Mouse (Mus musculus) heart, embryonic 11.5 days (tissue): ENCODE results near the gene Phka2. TPM values are rescaled to one million over a fixed set of nuclear protein-coding genes. Genes with fewer than 3 reads are reported as not detected.

Experiments used
- ATAC-seq: fragments of 200-750 bp; cut with Nextera tagmentation; replicated peaks from 2 replicates; pipeline ENCODE4 v1.8.0; 2017; ENCODE audit warnings: moderate library complexity; ENCODE audit not compliant: insufficient number of reproducible peaks, low FRiP score, low TSS enrichment
- H3K27ac ChIP-seq: fragments of 300-500 bp; sonication (generic); 2 replicates; pipeline ENCODE4 v1.5.1; 2014; ENCODE audit warnings: mild to moderate bottlenecking, low read depth, low read length
- H3K27me3 ChIP-seq: fragments of 300-500 bp; sonication (generic); 2 replicates; pipeline ENCODE4 v1.6.1; 2014; ENCODE audit warnings: mild to moderate bottlenecking, low read length, mixed read lengths; ENCODE audit not compliant: control insufficient read depth, insufficient read depth
- H3K36me3 ChIP-seq: fragments of 300-500 bp; sonication (generic); 2 replicates; pipeline ENCODE4 v1.6.1; 2014; ENCODE audit warnings: mild to moderate bottlenecking, low read length, moderate library complexity, mixed read lengths; ENCODE audit not compliant: control insufficient read depth, insufficient read depth
- H3K4me1 ChIP-seq: fragments of 300-500 bp; sonication (generic); 2 replicates; pipeline ENCODE4 v1.6.1; 2014; ENCODE audit warnings: low read length; ENCODE audit not compliant: control insufficient read depth, insufficient read depth
- H3K4me2 ChIP-seq: fragments of 300-500 bp; sonication (generic); 2 replicates; pipeline ENCODE4 v1.6.1; 2014; ENCODE audit warnings: mild to moderate bottlenecking, moderate library complexity
- H3K4me3 ChIP-seq: fragments of 300-500 bp; sonication (generic); 2 replicates; pipeline ENCODE4 v1.5.1; 2014; ENCODE audit warnings: low read depth, low read length
- H3K9ac ChIP-seq: fragments of 300-500 bp; sonication (generic); 2 replicates; pipeline ENCODE4 v1.6.1; 2014; ENCODE audit warnings: mild to moderate bottlenecking, low read depth, low read length, moderate library complexity
- H3K9me3 ChIP-seq: fragments of 300-500 bp; sonication (generic); replicated peaks from 2 replicates; pipeline ENCODE4 v1.6.1; 2016; ENCODE audit warnings: low read length; ENCODE audit not compliant: control insufficient read depth
- WGBS: fragments of 180-500 bp; shearing (Covaris S2); extraction: QIAGEN DNeasy Blood & Tissue Kit; methylation state at CpG from one replicate; pipeline ENCODE4 v1.1.7; 2014; ENCODE audit not compliant: insufficient replicate concordance; 5-methylcytosine and 5-hydroxymethylcytosine counted together
- polyA plus RNA-seq: library from polyadenylated mRNA; unstranded; fragments of >200 nt; fragmentation: Nextera tagmentation; extraction: Ambion mirVana; gene quantifications from 2 replicates; pipeline ENCODE4 v1.2.1, GENCODE M21; 2014

Gene Phka2
- polyA plus RNA-seq, 1 experiment from 2014 or later: 22.0 TPM

DNA sequence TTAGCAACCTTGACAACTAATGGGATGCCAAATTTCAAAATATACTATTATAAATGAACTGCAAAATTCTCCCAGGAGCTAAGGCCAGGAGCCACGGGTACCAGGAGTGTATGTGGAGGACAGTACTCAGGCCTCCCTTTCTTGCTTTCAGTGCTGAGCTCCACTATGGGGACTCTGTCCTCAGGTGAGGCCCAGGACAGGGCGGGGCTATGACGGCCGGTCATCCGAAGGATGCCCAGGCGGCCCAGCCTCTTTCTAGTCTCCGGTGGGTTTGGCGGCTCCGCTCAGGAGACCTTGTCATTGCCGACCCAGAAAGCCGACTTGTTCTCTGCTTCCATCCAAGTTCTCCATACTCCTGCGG, 299 bp upstream of the Phka2 start:
- peak; percentile 70 for ATAC-seq

DNA sequence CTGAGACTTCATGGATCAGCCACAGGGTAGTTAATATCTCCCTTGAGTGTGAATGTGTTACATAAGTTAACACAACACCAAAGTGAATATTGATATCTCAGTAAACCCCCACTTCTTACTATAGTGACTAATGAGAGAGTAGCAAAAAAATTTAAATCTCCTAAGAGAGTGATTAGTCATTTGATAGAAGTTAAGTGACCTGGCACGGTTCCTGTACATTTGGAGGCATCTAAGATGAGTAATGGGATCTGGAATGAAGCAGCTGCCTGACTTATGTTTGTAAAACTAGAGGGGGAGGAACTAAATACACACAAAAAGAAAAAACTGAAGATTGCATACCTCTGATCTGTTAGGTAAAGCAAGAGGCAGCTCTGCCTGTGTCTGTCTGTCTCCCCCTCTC, 7.1 kb downstream of the Phka2 start:
- no peaks in the 10 kb centered on the region for H3K27me3 ChIP-seq
- H3K4me1 ChIP-seq: no peaks in the 10 kb centered on the region
- no peaks in the 10 kb centered on the region for H3K9me3 ChIP-seq
- no peaks in the 10 kb centered on the region for H3K36me3 ChIP-seq
- 64% methylated on average over 1 of the region's 1 CpGs for WGBS
- no peak overlapping the region for H3K9ac ChIP-seq
- no peak overlapping the region for H3K4me3 ChIP-seq
- no peak for ATAC-seq
- H3K4me2 ChIP-seq: no peak overlapping the region
- no peak overlapping the region for H3K27ac ChIP-seq

More for the DNA sequence above, 299 bp upstream of the Phka2 start:
- Histone ChIP-seq H3K9me3 (no peaks in the 10 kb centered on the region), H3K27ac (no peak overlapping the region; the same call in 1 of the 2 replicates), H3K36me3 (no peaks in the 10 kb centered on the region), H3K4me3 (peak overlapping the region; percentile 58), H3K27me3 (no peaks in the 10 kb centered on the region), H3K4me1 (no peaks in the 10 kb centered on the region), H3K4me2 (peak overlapping the region; percentile 67), H3K9ac (peak overlapping the region; percentile 59; the same call in 1 of the 2 replicates)
- WGBS: 16% methylated on average over 12 of the region's 12 CpGs

DNA sequence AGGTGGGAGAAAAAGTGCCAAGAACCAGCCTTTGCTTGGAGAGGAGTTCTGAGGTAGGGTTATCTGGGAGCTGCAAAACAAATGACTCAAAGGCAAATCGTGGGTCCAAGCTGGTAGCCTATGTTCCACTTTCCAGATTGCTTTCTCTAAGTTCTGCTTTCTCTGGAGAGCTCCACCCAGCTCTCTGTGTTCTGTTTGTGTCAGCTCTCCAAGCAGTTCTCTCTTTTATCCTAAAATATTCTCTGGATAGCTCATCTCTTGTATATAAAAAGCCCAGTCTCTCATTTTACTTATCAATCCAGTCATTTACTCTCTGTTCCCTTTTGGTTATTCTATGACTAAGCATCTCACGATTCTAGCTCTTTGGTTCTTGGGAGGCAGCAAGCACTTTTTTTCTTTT, 8.2 kb downstream of the Phka2 start:
- no peak overlapping the region for H3K9ac ChIP-seq
- no peak for ATAC-seq
- no peaks in the 10 kb centered on the region for H3K36me3 ChIP-seq
- H3K4me3 ChIP-seq: no peak overlapping the region
- no peak overlapping the region for H3K4me2 ChIP-seq
- WGBS: 56% methylated on average over 2 of the region's 2 CpGs
- H3K9me3 ChIP-seq: no peaks in the 10 kb centered on the region
- no peaks in the 10 kb centered on the region for H3K4me1 ChIP-seq
- no peak overlapping the region for H3K27ac ChIP-seq
- H3K27me3 ChIP-seq: no peaks in the 10 kb centered on the region

DNA sequence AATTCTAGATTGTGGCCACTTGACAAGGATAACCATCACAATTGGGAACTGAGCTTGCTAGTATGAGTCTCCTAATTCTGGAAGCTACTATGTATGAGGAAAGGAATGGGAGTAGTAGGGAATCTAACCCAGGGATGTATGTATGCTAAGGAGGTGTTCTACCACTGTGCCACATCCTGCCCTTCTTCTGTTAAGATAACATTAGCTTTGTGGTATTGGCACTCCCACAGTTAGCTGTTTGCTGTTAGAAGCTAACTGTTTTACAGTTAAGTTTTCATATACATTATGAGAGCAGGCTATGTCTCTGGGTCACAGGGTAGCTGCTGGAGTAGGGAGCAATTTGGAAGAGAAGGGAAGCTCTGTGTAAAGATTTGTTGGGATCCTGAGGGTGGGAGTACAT, 14.1 kb downstream of the Phka2 start:
- H3K4me2 ChIP-seq: no peak overlapping the region
- no peaks in the 10 kb centered on the region for H3K36me3 ChIP-seq
- H3K27ac ChIP-seq: no peak overlapping the region
- no peak for ATAC-seq
- no peaks in the 10 kb centered on the region for H3K9me3 ChIP-seq
- no peak overlapping the region for H3K4me3 ChIP-seq
- no peaks in the 10 kb centered on the region for H3K4me1 ChIP-seq
- H3K9ac ChIP-seq: no peak overlapping the region
- H3K27me3 ChIP-seq: no peaks in the 10 kb centered on the region

DNA sequence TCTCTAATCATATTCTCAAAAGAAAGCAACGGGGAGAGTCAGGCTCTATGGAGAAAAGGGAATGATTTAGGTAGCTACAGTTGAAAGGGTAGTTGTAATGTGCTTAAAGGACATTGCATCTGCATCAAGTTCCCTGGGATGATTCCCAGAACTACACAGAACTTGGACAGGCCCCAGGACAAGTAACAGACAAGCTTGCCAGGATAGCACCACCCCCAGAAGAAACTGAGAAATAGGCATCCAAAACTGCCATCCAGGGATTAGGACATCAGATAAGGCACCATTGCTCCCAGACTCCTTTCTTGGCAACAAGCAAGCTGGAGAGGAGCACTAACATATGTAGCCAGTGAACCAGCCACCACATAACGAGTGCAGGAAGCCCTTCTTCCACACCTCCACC, 40.8 kb downstream of the Phka2 start:
- no peaks in the 10 kb centered on the region for H3K27me3 ChIP-seq
- no peaks in the 10 kb centered on the region for H3K4me1 ChIP-seq
- no peak overlapping the region for H3K27ac ChIP-seq
- no peak for ATAC-seq
- H3K9ac ChIP-seq: no peak overlapping the region
- no peaks in the 10 kb centered on the region for H3K9me3 ChIP-seq
- no peaks in the 10 kb centered on the region for H3K36me3 ChIP-seq
- H3K4me3 ChIP-seq: no peak overlapping the region
- 71% methylated on average over 2 of the region's 2 CpGs for WGBS
- no peak overlapping the region for H3K4me2 ChIP-seq

DNA sequence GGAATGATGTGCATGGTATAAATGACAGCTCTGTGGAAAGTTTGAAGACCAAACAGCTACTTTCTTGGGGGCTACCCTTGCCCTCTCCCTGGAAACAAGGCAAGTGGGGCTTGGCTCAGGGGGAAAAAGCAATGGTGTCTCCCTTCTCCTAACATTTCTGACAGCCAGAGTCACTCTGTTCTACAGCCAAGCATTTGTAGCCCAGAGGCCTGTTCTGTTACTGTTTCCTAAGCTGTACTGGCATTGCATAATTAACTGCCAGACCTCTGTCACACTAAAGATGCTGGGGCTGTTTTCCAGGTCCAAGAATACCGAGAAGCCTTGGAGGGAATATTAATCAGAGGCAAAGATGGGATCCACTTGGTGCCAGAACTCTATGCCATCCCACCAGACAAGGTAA, 46.9 kb downstream of the Phka2 start:
- H3K4me1 ChIP-seq: no peaks in the 10 kb centered on the region
- no peak overlapping the region for H3K4me3 ChIP-seq
- H3K36me3 ChIP-seq: no peaks in the 10 kb centered on the region
- H3K9ac ChIP-seq: no peak overlapping the region
- no peak for ATAC-seq
- WGBS: 77% methylated on average over 1 of the region's 1 CpGs
- H3K27me3 ChIP-seq: no peaks in the 10 kb centered on the region
- H3K9me3 ChIP-seq: no peaks in the 10 kb centered on the region
- no peak overlapping the region for H3K27ac ChIP-seq
- H3K4me2 ChIP-seq: no peak overlapping the region

DNA sequence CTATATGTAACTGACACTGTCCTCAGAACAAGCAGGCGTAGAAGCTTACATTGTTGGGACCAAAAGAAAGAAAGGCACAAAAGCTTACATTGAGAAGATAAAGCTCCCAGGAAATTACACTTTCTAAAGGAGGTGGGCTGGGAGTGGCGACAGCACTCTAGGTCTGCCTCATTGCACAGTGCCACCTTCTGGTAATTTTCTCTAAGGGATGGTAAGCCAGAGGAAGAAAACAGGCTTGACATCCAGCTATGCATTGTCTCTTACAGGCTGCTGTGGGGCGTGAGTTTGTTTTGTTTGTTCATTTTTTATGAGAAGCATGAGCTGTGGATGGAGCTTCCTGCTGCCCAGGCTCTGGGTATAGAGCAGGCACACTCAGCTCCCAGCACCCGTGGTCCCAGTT, 50.1 kb downstream of the Phka2 start:
- Histone ChIP-seq H3K27ac (no peak overlapping the region), H3K36me3 (no peaks in the 10 kb centered on the region), H3K4me3 (no peak overlapping the region), H3K27me3 (peaks cover 2% of the 10 kb centered on the region; the same call in 1 of the 2 replicates), H3K4me1 (no peaks in the 10 kb centered on the region), H3K4me2 (no peak overlapping the region), H3K9me3 (no peaks in the 10 kb centered on the region), H3K9ac (no peak overlapping the region)
- 63% methylated on average over 4 of the region's 4 CpGs for WGBS
- no peak for ATAC-seq

DNA sequence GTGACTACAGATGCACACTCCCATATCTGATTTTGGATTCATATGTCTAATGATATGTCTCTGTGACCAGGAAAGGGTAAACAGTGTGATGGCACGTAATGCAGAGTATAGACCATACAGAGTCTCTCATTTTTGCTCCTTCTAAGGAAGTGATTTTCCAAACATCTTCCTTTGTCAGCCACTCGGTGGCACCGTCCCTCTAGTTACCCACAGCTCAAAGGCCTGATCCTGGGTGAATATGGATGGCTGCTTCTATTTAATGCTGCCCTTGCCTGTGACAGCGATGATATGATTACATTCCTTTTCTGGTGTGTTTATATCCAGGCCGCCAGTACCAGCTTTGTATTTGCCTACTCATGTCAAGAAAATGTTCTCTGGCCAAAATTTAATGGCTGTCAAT, 81.6 kb downstream of the Phka2 start:
- Histone ChIP-seq H3K4me1 (no peaks in the 10 kb centered on the region), H3K9me3 (no peaks in the 10 kb centered on the region), H3K9ac (no peak overlapping the region), H3K36me3 (no peaks in the 10 kb centered on the region), H3K4me3 (no peak overlapping the region), H3K27me3 (no peaks in the 10 kb centered on the region; the same call in 1 of the 2 replicates), H3K27ac (no peak overlapping the region), H3K4me2 (no peak overlapping the region)
- WGBS: 72% methylated on average over 5 of the region's 5 CpGs
- ATAC-seq: no peak

DNA sequence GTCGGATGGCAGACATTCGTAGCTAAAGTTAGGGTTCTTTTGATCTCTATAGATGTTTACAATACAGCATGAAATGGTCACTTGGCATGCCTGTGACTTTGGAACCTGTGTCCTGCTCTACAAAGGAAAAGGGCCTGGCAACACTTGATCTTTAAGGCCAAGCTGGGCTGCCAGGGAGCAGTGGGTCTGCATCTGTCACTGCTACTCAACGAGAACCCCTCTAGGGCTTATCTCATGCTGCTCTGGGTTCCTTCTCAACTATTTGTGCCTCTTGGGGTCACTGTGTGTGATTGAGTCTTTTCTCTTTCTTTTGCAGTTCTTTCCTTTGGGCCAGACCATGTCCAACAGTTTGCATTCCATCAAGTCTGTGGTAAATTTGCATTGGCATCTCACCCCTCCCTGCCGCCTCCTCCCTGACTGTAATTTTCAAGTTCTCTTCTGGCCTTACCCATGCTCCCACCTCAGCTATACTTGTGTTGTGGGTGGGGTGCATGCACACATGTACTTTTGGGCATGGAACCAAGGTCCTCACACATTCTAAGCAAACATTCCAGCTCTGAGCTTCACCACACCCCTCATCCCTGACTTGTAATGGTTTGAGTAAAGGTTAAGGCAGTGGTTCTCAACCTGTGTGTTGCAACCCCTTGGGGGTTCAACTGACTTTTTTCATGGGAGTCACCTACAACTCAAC, 82.3 kb downstream of the Phka2 start:
- Histone ChIP-seq H3K9me3 (no peaks in the 10 kb centered on the region), H3K27me3 (no peaks in the 10 kb centered on the region; the same call in 1 of the 2 replicates), H3K4me2 (no peak overlapping the region), H3K36me3 (no peaks in the 10 kb centered on the region), H3K4me1 (no peaks in the 10 kb centered on the region), H3K4me3 (no peak overlapping the region), H3K27ac (no peak overlapping the region), H3K9ac (no peak overlapping the region)
- no peak for ATAC-seq
- WGBS: 83% methylated on average over 4 of the region's 4 CpGs
